Mouse (Mus musculus) embryonic stem cell, embryonic (primary cell): ENCODE measurements around the gene Capn6.

Experiments used
- CTCF ChIA-PET, 4 experiments: fragments of 300-600 bp in 2 of 4; fragments of 350-600 bp in 2 of 4; sonication (Branson Sonifier 250); formaldehyde crosslinking; loops; one replicate each; lab custom pipeline; 2022; ENCODE audit warnings: inconsistent platforms in 2 of 4; lab: Charles Lee
- POLR2A ChIA-PET, 4 experiments: fragments of 300-600 bp in 2 of 4; fragments of 350-600 bp in 2 of 4; sonication (Branson Sonifier 250); formaldehyde crosslinking; loops; one replicate each; lab custom pipeline; 2022; ENCODE audit warnings: antibody characterized with exemption in 4 of 4, inconsistent platforms in 1 of 4; lab: Charles Lee

Gene Capn6

GRCm38 (mm10) chrX:143827212-143827611 lies at the start of gene Capn6:
TSS of gene Capn6 (minus strand) at chrX:143827414.
- CTCF ChIA-PET, result no interaction called here
- POLR2A ChIA-PET, result interaction anchor here in 1 of 4 experiments (0.7 kb wide), 1 partner anchor 84 kb away, joined by 3 read pairs; no protein-coding TSS in a partner anchor

DNA sequence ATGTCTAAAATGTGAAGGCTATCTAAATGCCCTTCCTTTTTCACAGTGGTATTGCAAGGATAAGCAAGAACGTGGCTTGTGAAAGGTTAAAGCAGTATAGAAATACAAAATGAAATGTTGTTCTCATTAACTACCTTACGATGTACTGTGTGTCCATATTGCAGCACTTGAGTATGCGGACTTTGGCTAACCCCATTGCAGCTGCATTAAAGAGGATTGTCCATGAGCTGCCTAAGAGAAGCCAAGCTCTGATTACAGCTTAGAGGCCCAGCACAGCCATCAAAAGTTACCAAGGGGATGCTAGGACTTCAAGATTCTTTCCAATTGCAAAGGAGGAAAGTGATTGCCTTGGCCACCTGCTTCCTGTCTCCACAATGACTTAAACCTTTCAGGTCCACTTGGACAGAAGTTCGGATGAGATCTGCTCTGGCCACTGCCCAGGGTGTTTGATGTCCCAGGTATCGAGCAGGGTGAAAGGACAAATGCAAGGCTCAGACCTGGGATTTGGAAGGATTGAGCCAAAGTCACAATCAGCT lies 40.0 kb upstream of the Capn6 start:
- ChIA-PET CTCF (no interaction called here), POLR2A (no interaction called here)

DNA sequence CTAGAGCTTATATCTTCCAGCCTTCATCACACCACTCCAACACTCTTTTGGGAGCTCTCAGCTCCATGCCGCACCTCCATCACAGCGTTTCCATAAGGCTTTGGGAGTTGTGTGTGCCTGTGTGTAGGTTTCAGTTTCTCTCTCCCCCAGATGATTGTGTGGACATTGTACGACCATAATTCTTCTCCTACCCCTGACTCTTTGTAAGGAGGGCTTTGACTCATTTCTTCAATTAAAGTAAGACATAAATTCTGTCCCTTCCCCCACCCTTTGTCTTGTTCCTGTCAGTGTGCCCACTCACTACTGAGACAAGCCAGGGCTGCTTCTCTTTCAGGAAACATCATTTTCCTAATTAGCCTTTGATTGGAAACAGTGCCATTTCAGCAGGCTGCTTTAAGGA lies 24.1 kb upstream of the Capn6 start:
- CTCF ChIA-PET, result no interaction called here

DNA sequence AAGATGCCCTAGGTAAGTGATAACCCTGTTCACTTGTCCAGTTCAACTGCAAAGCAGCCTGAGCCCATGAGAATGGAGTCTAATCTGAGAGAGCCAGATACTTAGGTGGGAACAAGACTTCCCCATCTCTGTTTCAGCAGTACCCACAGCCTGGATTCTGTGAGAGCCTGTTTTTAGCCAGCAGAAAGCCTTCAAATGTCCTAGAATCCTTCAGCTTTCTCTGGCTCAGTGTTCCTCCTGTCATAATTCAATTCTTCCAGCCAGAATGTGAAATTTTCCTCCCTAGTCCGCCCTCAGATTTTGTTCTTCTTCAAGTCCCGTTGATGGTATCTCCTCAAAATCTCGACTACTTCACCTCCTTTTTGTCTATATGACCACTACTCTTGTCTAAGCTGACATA lies 22.8 kb upstream of the Capn6 start:
- ChIA-PET POLR2A (no interaction called here), CTCF (no interaction called here)

More for the DNA sequence above, 24.1 kb upstream of the Capn6 start:
- POLR2A ChIA-PET, result no interaction called here

- CTCF ChIA-PET, result interaction anchor here in 1 of 4 experiments (0.5 kb wide), 1 partner anchor 1460 kb away, joined by 3 read pairs; no protein-coding TSS in a partner anchor
- POLR2A ChIA-PET, result no interaction called here
These were observed 19.4 kb upstream of the Capn6 start for GRCm38 (mm10) chrX:143846637-143847036.

GRCm38 (mm10) chrX:143826521-143826920 lies 693 bp downstream of the Capn6 start:
- CTCF ChIA-PET, result no interaction called here

DNA sequence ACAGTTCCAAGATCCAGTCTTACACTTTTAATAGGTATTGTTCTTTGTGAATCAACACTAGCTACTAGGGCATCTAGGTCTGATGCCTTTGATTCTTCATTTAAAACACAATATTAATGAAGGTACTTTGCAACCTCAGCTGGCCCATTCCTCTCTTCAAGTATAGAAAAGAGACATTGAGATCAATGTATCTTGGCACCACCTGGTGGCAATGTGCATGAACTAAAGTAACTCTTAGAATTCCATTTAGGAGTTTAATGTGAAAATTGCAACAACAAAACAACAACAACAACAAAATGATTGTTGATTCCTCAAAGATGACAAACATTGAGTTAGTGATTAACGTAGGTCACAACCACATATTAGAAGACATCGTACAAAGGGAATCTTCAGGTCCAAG lies 8.3 kb downstream of the Capn6 start:
- POLR2A ChIA-PET, result no interaction called here
- CTCF ChIA-PET, result no interaction called here

More at GRCm38 (mm10) chrX:143826521-143826920, 693 bp downstream of the Capn6 start:
- POLR2A ChIA-PET, result interaction anchor here in 1 of 4 experiments (0.7 kb wide), 1 partner anchor 85 kb away, joined by 3 read pairs; no protein-coding TSS in a partner anchor

- POLR2A ChIA-PET, result no interaction called here
- CTCF ChIA-PET, result no interaction called here
These were observed 11.3 kb downstream of the Capn6 start for GRCm38 (mm10) chrX:143815948-143816347.

GRCm38 (mm10) chrX:143762556-143762955 lies 64.7 kb downstream of the Capn6 start:
- ChIA-PET POLR2A (no interaction called here), CTCF (no interaction called here)
